Mouse (Mus musculus) liver, adult 2 months (tissue): Measurements from ENCODE around the gene Actr10. TPM values are rescaled to one million over a fixed set of nuclear protein-coding genes. Genes with fewer than 3 reads are reported as not detected.

ENCODE experiments used
- DNase-seq: peaks from one replicate; pipeline ENCODE4 v3.0.0-alpha.2; 2011; ENCODE audit warnings: low read depth, low spot score; ENCODE audit errors: extremely low read depth
- H3K27ac ChIP-seq: fragments of 200-500 bp; replicated peaks from 2 replicates; pipeline ENCODE4 v1.5.1; 2012; ENCODE audit warnings: low read depth, mild to moderate bottlenecking, control low read depth, inconsistent platforms, low read length; ENCODE audit not compliant: insufficient read depth
- H3K27me3 ChIP-seq: fragments of 200-500 bp; 2 replicates; pipeline ENCODE4 v1.6.1; 2012; ENCODE audit warnings: mild to moderate bottlenecking, moderate library complexity, low read length, inconsistent platforms; ENCODE audit not compliant: control insufficient read depth, insufficient read depth
- H3K36me3 ChIP-seq: fragments of 200-500 bp; 2 replicates; pipeline ENCODE4 v1.6.1; 2012; ENCODE audit warnings: low read length, inconsistent platforms; ENCODE audit not compliant: control insufficient read depth, insufficient read depth
- H3K4me1 ChIP-seq: fragments of 200-500 bp; 2 replicates; pipeline ENCODE4 v1.6.1; 2011; ENCODE audit warnings: low read length; ENCODE audit not compliant: control insufficient read depth, insufficient read depth
- H3K4me3 ChIP-seq: fragments of 200-500 bp; 2 replicates; pipeline ENCODE4 v1.5.1; 2011; ENCODE audit warnings: low read depth, mild to moderate bottlenecking, control low read depth, low read length, moderate library complexity; ENCODE audit not compliant: insufficient read depth
- H3K79me2 ChIP-seq: fragments of 200-500 bp; 2 replicates; pipeline ENCODE4 v1.6.1; 2012; ENCODE audit warnings: inconsistent platforms, mild to moderate bottlenecking, low read length, moderate library complexity; ENCODE audit not compliant: control insufficient read depth, insufficient read depth
- H3K9ac ChIP-seq: fragments of 200-500 bp; 2 replicates; pipeline ENCODE4 v1.6.1; 2012; ENCODE audit warnings: low read depth, mild to moderate bottlenecking, control low read depth, inconsistent platforms, low read length
- CTCF ChIP-seq: fragments of 200-500 bp; IDR thresholded peaks from 2 replicates; pipeline ENCODE4 v1.5.1; 2011; ENCODE audit warnings: low read depth, low read length, control low read depth
- POLR2A ChIP-seq: fragments of 200-500 bp; IDR thresholded peaks from 2 replicates; pipeline ENCODE4 v1.6.1; 2011; ENCODE audit warnings: low read length, control low read depth; ENCODE audit not compliant: insufficient read depth; ENCODE audit errors: extremely low read depth
- WGBS: fragments of 180-500 bp; shearing (Covaris S2); methylation state at CpG from one replicate; pipeline ENCODE4 v1.1.7; 2018; 5-methylcytosine and 5-hydroxymethylcytosine counted together
- polyA plus RNA-seq: library from polyadenylated mRNA; depleted of rRNA; stranded (reverse); fragments of >200 nt; gene quantifications from 2 replicates; pipeline ENCODE4 v1.2.3, GENCODE M21; 2012; rRNA removed
- total RNA-seq: library from RNA; depleted of rRNA; stranded (reverse); fragments of >200 nt; gene quantifications from 2 replicates; pipeline ENCODE4 v1.2.3, GENCODE M21; 2014; rRNA removed

Actr10 gene
- total RNA-seq (26.8 and 31.0 TPM in 2 replicates), polyA plus RNA-seq (17.3 and 19.2 TPM in 2 replicates)

DNA sequence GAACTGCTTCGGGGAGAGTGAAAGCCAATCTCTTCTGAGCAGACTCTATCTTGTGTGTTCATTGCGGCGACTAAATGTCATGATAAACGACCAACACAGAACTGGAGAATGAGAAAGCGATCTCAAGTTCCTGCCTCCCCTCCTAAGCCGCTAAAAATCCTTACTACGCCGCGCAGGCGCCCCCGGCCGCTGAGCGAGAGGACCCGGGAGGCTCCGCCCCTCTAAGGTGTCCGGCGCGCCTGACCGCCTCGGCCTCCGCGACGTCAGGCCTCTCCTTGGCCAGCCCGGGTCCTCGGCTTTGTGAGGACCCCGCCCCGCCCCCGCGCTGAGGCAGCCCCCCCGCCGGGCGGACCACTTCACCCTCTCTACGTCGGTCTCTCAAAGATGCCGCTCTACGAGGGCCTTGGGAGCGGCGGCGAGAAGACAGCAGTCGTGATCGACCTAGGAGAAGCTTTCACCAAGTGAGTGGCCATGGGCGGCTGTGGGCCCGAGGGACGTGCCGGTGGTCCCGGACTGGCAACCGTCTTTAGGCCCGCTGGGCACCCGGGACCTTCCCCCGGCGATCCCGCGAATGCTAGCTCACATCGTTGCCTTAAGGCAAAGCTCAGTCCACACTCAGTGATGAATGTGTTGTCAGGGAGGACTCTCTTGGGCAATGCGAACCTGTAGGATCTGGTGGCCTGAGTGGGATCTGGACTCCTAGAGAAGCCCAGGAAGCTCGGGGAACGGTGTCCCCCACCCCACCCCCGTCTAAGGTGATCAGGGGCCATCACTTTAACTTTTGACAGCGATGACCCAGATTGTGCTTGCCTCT lies at the start of gene Actr10:
TSS of gene Actr10 (plus strand) at position 287 of the 814 bp plus-strand sequence.
- no peak for TF ChIP-seq CTCF
- TF ChIP-seq POLR2A, result peak; percentile 65
- Histone ChIP-seq H3K4me1 (peaks cover 2% of the 10 kb centered on the region; the same call in 1 of the 2 replicates), H3K79me2 (peaks cover 8% of the 10 kb centered on the region), H3K9ac (peak within 1 kb of the TSS; percentile 97), H3K36me3 (peaks cover 5% of the 10 kb centered on the region; the same call in 1 of the 2 replicates), H3K27me3 (no peaks in the 10 kb centered on the region), H3K4me3 (peak within 1 kb of the TSS; percentile 95), H3K27ac (peak within 1 kb of the TSS; percentile 78)
- WGBS, result under 1% methylated on average over 59 of the region's 59 CpGs
- DNase-seq, result peak; percentile 64

- H3K27ac ChIP-seq, result no peak overlapping the region
- peaks cover 9% of the 10 kb centered on the region for H3K36me3 ChIP-seq
- H3K4me3 ChIP-seq, result no peak overlapping the region
- 91% methylated on average over 5 of the region's 5 CpGs for WGBS
- DNase-seq, result no peak
- no peaks in the 10 kb centered on the region for H3K27me3 ChIP-seq
- no peak for TF ChIP-seq POLR2A
- TF ChIP-seq CTCF, result no peak
- H3K9ac ChIP-seq, result no peak overlapping the region
- H3K4me1 ChIP-seq, result no peaks in the 10 kb centered on the region
- no peaks in the 10 kb centered on the region for H3K79me2 ChIP-seq
These were observed 47.3 kb upstream of the Actr10 start for GRCm38 (mm10) chr12:70890405-70890804.

GRCm38 (mm10) chr12:70890874-70891470 lies 46.7 kb upstream of the Actr10 start:
- Histone ChIP-seq H3K27me3 (no peaks in the 10 kb centered on the region), H3K79me2 (no peaks in the 10 kb centered on the region), H3K27ac (no peak overlapping the region), H3K9ac (no peak overlapping the region), H3K4me1 (no peaks in the 10 kb centered on the region), H3K36me3 (peaks cover 9% of the 10 kb centered on the region), H3K4me3 (no peak overlapping the region)
- DNase-seq, result no peak
- 97% methylated on average over 8 of the region's 8 CpGs for WGBS
- no peak for TF ChIP-seq POLR2A
- TF ChIP-seq CTCF, result no peak

GRCm38 (mm10) chr12:70895275-70895674 lies 42.4 kb upstream of the Actr10 start:
- H3K9ac ChIP-seq, result no peak overlapping the region
- H3K36me3 ChIP-seq, result peaks cover 12% of the 10 kb centered on the region
- 90% methylated on average over 7 of the region's 7 CpGs for WGBS
- no peak overlapping the region for H3K4me3 ChIP-seq
- no peaks in the 10 kb centered on the region for H3K4me1 ChIP-seq
- DNase-seq, result no peak
- H3K27me3 ChIP-seq, result no peaks in the 10 kb centered on the region
- H3K27ac ChIP-seq, result no peak overlapping the region
- H3K79me2 ChIP-seq, result no peaks in the 10 kb centered on the region
- TF ChIP-seq POLR2A, result no peak
- no peak for TF ChIP-seq CTCF

GRCm38 (mm10) chr12:70896068-70896467 lies 41.6 kb upstream of the Actr10 start:
- Histone ChIP-seq H3K4me3 (no peak overlapping the region), H3K36me3 (peaks cover 8% of the 10 kb centered on the region), H3K9ac (no peak overlapping the region), H3K27me3 (no peaks in the 10 kb centered on the region), H3K4me1 (no peaks in the 10 kb centered on the region), H3K27ac (no peak overlapping the region), H3K79me2 (no peaks in the 10 kb centered on the region)
- TF ChIP-seq POLR2A (no peak), CTCF (no peak)
- 94% methylated on average over 10 of the region's 10 CpGs for WGBS
- no peak for DNase-seq

DNA sequence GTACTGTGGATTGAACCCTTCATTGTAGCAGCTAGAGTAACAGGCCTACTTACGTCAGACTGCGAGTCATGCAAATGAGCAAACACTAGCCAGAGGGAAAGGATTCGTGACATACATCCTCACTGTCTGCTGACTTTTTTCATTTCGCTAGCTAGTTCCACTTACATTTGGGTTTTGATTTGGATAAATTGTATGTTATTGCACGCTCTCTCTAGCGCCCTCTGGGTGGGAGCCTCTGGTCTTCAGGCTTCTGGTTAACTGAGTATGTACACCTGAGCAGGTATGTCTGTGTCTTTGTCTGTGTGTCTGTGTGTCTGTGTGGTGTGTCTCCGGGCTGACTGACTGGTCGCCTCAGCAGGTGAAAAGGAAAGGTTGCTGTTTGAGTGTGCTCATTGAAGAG lies 40.2 kb upstream of the Actr10 start:
- Histone ChIP-seq H3K4me3 (no peak overlapping the region), H3K9ac (no peak overlapping the region), H3K27me3 (no peaks in the 10 kb centered on the region), H3K36me3 (peaks cover 5% of the 10 kb centered on the region; the same call in 1 of the 2 replicates), H3K27ac (no peak overlapping the region), H3K4me1 (no peaks in the 10 kb centered on the region), H3K79me2 (no peaks in the 10 kb centered on the region)
- 89% methylated on average over 8 of the region's 8 CpGs for WGBS
- DNase-seq, result no peak
- no peak for TF ChIP-seq POLR2A
- peak; percentile 37; the same call in 1 of the 2 replicates for TF ChIP-seq CTCF
